Comparison of ENCODE assay signal across 15 mouse cellular contexts in genomic region chr5:65019109-65019508, GRCm38 (mm10). TPM values are rescaled to one million over a fixed set of nuclear protein-coding genes. Genes with fewer than 3 reads are reported as not detected.
A peak's percentile ranks its signal among the peaks of the same experiment; 100 is the strongest.
DNase-seq lines count a peak whose midpoint lies in the region; ATAC-seq and TF ChIP-seq lines count a peak whose summit lies in the region.
"Had no signal": no experiment of that assay in that cellular context is flagged by ENCODE, and none has a peak within 500 bp of the region (broad histone marks: within the 10 kb centered on the region; RNA-seq: fewer than 3 reads in every experiment).

No protein-coding gene starts in this region.

- H3K4me1 ChIP-seq in hindbrain, embryonic 15.5 days (replicated peaks), result peaks cover 12% of the 10 kb centered on the region
- 0 out of 2 replicates have a peak, but pooled peaks cover 2% of the 10 kb centered on the region for H3K4me1 ChIP-seq in hindbrain, embryonic 12.5 days
- H3K4me1 ChIP-seq in thymus, adult 2 months (replicated peaks; ENCODE audit: control insufficient read depth, insufficient read depth, low read length), result peaks cover 13% of the 10 kb centered on the region
- H3K4me1 ChIP-seq: intestine, embryonic 15.5 days had no signal

- no peaks in the 10 kb centered on the region for H3K9me3 ChIP-seq in hindbrain, embryonic 15.5 days
- H3K9me3 ChIP-seq in hindbrain, embryonic 12.5 days (replicated peaks), result no peaks in the 10 kb centered on the region
- H3K9me3 ChIP-seq: intestine, embryonic 15.5 days had no signal

- H3K36me3 ChIP-seq in hindbrain, embryonic 15.5 days, result no peaks in the 10 kb centered on the region
- no peaks in the 10 kb centered on the region for H3K36me3 ChIP-seq in hindbrain, embryonic 12.5 days
- H3K36me3 ChIP-seq in thymus, adult 2 months (ENCODE audit: control insufficient read depth, insufficient read depth, low read length), result no peaks in the 10 kb centered on the region

- H3K27ac ChIP-seq in hindbrain, embryonic 15.5 days (replicated peaks), result 0 out of 2 replicates have a peak overlapping the region, but pooled peaks have one; percentile 65
- H3K27ac ChIP-seq in hindbrain, embryonic 12.5 days, result no peak overlapping the region
- H3K27ac ChIP-seq in thymus, adult 2 months (ENCODE audit: control insufficient read depth, insufficient read depth, low read length), result no peak overlapping the region
- H3K27ac ChIP-seq: heart, adult 2 months; intestine, embryonic 15.5 days; left cerebral cortex, adult 2 months had no signal

- no peak for TF ChIP-seq CTCF in thymus, adult 2 months (IDR thresholded peaks at IDR 0.05; ENCODE audit: borderline replicate concordance, control insufficient read depth, extremely low read depth, insufficient read depth, low read length, poor library complexity)

- no peak for TF ChIP-seq POLR2A in thymus, adult 2 months (IDR thresholded peaks at IDR 0.05; ENCODE audit: control insufficient read depth, extremely low read depth, insufficient read depth, low read length, poor library complexity)

- H3K4me3 ChIP-seq in hindbrain, embryonic 15.5 days, result no peak overlapping the region
- no peak overlapping the region for H3K4me3 ChIP-seq in hindbrain, embryonic 12.5 days
- H3K4me3 ChIP-seq in thymus, adult 2 months (ENCODE audit: control insufficient read depth, insufficient read depth, low read length), result no peak overlapping the region
- H3K4me3 ChIP-seq: erythroblast, embryonic 14.5 days; heart, adult 2 months; intestine, embryonic 15.5 days; left cerebral cortex, adult 2 months; myocyte had no signal

- H3K9ac ChIP-seq in hindbrain, embryonic 15.5 days, result no peak overlapping the region
- no peak overlapping the region for H3K9ac ChIP-seq in hindbrain, embryonic 12.5 days
- H3K9ac ChIP-seq: intestine, embryonic 15.5 days; liver, postnatal 0 days had no signal

- no peak overlapping the region for H3K4me2 ChIP-seq in hindbrain, embryonic 15.5 days
- no peak overlapping the region for H3K4me2 ChIP-seq in hindbrain, embryonic 12.5 days (replicated peaks)
- H3K4me2 ChIP-seq: intestine, embryonic 15.5 days had no signal

- DNase-seq in thymus, adult 2 months, result peak; percentile 2
- no peak for DNase-seq in thymus, postnatal 14 days
- no peak for DNase-seq in heart, adult 18-20 months
- DNase-seq in adrenal gland, adult 18-20 months (ENCODE audit: low spot score in 2 of 2), result no peak
- DNase-seq in left cerebral cortex, adult 9 months (ENCODE audit: low spot score in 2 of 2), result no peak
- DNase-seq: liver, postnatal 0 days; thymus, postnatal 4 days had no signal

- ATAC-seq in hindbrain, embryonic 15.5 days (ENCODE audit: low FRiP score, low read depth), result no peak
- ATAC-seq in hindbrain, embryonic 12.5 days (ENCODE audit: low FRiP score), result no peak
- ATAC-seq in inflammation-experienced regulatory T-cells, adult 6 months, result peak; percentile 60
- ATAC-seq: intestine, embryonic 15.5 days; liver, postnatal 0 days had no signal

- no peaks in the 10 kb centered on the region for H3K27me3 ChIP-seq in hindbrain, embryonic 15.5 days
- H3K27me3 ChIP-seq in hindbrain, embryonic 12.5 days, result no peaks in the 10 kb centered on the region
- no peaks in the 10 kb centered on the region for H3K27me3 ChIP-seq in thymus, adult 2 months (ENCODE audit: control insufficient read depth, insufficient read depth, low read length)
- H3K27me3 ChIP-seq: intestine, embryonic 15.5 days had no signal

- WGBS in hindbrain, embryonic 15.5 days, result 75% methylated on average over 8 of the region's 8 CpGs
- 87% methylated on average over 8 of the region's 8 CpGs for WGBS in hindbrain, embryonic 12.5 days
- 11% methylated on average over 8 of the region's 8 CpGs for WGBS in thymus, adult 2 months

RNA-seq across cellular contexts. Expression of gene Fam114a1, which starts 49.2 kb away (rescaled TPM):
- polyA plus RNA-seq in hindbrain, embryonic 15.5 days (2015; fragmentation: Nextera tagmentation; extraction: Ambion mirVana), result 9.1 and 9.2 TPM in 2 replicates
- 27.9 and 31.9 TPM in 2 replicates for polyA plus RNA-seq in hindbrain, embryonic 12.5 days (2016; fragmentation: Nextera tagmentation; extraction: Ambion mirVana)
- 3.4 and 6.8 TPM in 2 replicates for polyA plus RNA-seq in thymus, adult 2 months (2012; rRNA removed)
- polyA plus RNA-seq in inflammation-experienced regulatory T-cells, adult 6 months (2017; shearing (Covaris generic)), result 1 to 10 TPM in 2 of 3 experiments, under 1 TPM in 1; 0.82 to 3.7 (median 3.4) TPM
- 10 to 100 TPM; 12.3 to 15.6 TPM for total RNA-seq in heart, adult 18-20 months (2021)
- 10 to 100 TPM; 23.7 to 23.8 TPM for total RNA-seq in adrenal gland, adult 18-20 months (2021)
- polyA plus RNA-seq: erythroblast, embryonic 14.5 days had no signal

RNA-seq across cellular contexts. Expression of gene Tlr6, which starts 59.2 kb away (rescaled TPM):
- 0.19 and 0.33 TPM in 2 replicates for polyA plus RNA-seq in hindbrain, embryonic 15.5 days (2015; fragmentation: Nextera tagmentation; extraction: Ambion mirVana)
- polyA plus RNA-seq in hindbrain, embryonic 12.5 days (2016; fragmentation: Nextera tagmentation; extraction: Ambion mirVana), result 0.96 and 1.1 TPM in 2 replicates
- polyA plus RNA-seq in thymus, adult 2 months (2012; rRNA removed), result 1.5 TPM in 2 replicates
- 1 to 10 TPM; 6.5 to 9.5 (median 7.4) TPM for polyA plus RNA-seq in inflammation-experienced regulatory T-cells, adult 6 months (2017; shearing (Covaris generic))
- total RNA-seq in heart, adult 18-20 months (2021), result under 1 TPM; 0.51 to 0.60 TPM
- 1 to 10 TPM in 1 of 2 experiments, under 1 TPM in 1; 0.93 to 2.0 TPM for total RNA-seq in adrenal gland, adult 18-20 months (2021)
- polyA plus RNA-seq: erythroblast, embryonic 14.5 days had no signal
